Mouse (Mus musculus): ENCODE data around the gene Zfhx2.

Zfhx2 gene

DNA sequence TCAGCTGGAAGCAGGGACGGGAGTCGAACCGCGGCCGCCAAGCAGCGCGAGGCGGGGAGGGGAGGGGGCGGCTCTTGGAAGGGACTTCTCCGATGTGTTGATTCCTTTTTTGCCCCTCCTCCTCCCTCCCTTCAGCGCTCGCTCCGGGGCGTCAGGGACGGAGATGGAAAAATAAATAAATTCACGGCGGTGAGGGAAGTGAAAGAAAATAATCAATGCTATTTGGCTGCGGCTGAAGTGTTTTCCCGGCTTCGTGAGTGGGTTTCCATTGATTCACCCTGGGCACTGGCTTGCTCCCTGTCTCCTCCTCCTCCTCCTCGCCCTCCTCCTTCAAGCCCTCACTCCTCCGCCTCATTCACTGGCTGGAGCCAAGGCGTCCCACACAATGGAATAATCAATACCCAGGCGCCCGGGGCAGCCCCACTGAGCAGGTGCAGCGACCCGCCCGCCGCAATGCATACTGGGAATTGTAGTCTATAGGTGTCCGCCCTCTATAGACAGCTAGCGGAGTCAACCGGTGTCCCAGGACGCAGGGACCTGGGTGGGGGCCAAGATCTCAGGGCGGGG, at the start of gene Zfhx2:
Gene Zfhx2, minus strand, starts transcription at position 314 of the 567 bp plus-strand sequence.
- DNase-seq (ENCODE audit: low read depth, low spot score) = peak; percentile 94

- DNase-seq (ENCODE audit: low read depth, low spot score) = no peak
These were observed 47.2 kb upstream of the Zfhx2 start for GRCm38 (mm10) chr14:55139313-55139712.

DNA sequence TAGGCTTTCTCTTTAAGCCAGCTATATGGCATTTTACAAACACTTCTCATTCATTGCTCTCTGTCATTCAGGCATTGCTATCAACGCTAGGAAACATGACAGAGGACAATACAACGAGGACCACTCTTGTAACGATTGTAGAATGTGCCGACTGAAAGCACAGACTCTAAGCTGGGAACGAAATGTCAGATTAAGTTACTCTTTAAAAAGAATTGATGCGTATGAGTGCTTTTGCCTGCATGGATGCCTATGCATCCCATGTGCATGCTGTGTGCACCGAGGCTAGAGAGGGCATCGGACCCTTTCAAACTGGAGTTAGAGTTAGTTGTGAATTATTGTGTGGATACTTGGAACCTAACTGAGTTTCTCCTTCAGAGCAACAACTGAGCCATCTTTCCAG, 43.6 kb upstream of the Zfhx2 start:
- no peak for DNase-seq (ENCODE audit: low read depth, low spot score)

DNA sequence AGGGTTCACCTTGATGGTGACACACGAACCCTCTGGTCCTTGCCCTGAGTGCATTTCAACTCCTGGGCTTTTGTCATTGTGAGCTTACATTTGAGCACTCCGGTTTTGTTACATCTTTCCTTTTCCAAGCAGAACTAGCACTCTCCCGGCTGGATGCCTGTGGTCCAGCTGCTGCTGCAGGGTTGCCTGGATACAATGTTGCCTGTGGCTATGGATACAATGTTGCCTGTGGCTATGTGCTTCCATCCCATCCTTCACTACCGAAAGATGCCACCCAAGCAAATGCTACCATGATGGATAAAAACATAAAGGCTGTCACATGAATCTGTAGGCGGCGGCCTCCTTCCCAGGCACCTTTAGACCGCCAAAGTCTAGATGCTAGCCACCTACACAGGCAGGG, 34.4 kb upstream of the Zfhx2 start:
- DNase-seq (ENCODE audit: low read depth, low spot score) = no peak

GRCm38 (mm10) chr14:55125711-55126110, 33.6 kb upstream of the Zfhx2 start:
- no peak for DNase-seq (ENCODE audit: low read depth, low spot score)

GRCm38 (mm10) chr14:55122359-55122758, 30.2 kb upstream of the Zfhx2 start:
- no peak for DNase-seq (ENCODE audit: low read depth, low spot score)

DNA sequence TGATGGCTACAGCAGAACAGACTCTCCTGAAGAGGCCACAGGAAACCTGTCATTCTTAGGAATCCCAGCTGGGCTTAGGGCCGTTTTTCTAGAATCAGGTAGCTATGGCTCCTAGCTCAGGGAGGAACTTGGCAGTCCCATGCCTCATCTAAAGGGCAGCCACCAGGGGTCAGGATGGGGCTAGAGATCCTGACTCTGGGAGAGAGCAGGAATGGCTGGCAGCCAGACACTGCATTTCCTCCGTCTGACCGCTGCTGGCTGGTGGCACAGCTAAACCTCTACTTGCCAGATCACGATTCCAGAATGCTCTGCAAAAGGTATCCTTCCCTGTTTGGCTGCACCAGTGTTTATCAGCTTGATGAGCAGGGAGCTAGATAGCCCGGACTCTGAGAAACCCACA, 29.8 kb upstream of the Zfhx2 start:
- peak; percentile 85 for DNase-seq (ENCODE audit: low read depth, low spot score)

GRCm38 (mm10) chr14:55119421-55120134, 27.5 kb upstream of the Zfhx2 start:
- no peak for DNase-seq (ENCODE audit: low read depth, low spot score)

- DNase-seq (ENCODE audit: low read depth, low spot score) = no peak
These were observed 26.7 kb upstream of the Zfhx2 start for GRCm38 (mm10) chr14:55118852-55119251.

- no peak for DNase-seq (ENCODE audit: low read depth, low spot score)
These were observed 24.5 kb upstream of the Zfhx2 start, which contains the start of gene Jph4 for GRCm38 (mm10) chr14:55116425-55117200. Jph4 (minus strand) TSS chr14:55116935.

DNA sequence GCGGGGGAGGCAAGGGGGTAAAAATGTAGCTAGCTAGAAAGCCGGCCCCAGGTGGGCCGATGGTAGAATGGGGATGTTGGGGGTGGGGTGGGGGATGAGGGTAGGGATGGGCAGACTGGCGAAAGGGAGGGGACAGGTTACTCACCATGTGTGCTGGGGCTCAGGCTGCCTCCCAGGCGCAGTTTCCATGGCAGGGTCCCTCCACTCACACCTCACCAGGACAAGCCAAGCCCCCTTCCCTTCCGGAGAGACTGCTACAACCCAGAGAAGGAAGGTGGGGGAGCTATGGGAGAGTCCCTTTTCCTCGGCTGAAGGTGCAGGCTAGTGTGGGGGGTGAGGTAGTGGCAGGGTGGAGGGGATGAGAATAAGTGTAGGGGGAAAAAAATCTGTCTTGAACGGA, 23.7 kb upstream of the Zfhx2 start:
- no peak for DNase-seq (ENCODE audit: low read depth, low spot score)

DNA sequence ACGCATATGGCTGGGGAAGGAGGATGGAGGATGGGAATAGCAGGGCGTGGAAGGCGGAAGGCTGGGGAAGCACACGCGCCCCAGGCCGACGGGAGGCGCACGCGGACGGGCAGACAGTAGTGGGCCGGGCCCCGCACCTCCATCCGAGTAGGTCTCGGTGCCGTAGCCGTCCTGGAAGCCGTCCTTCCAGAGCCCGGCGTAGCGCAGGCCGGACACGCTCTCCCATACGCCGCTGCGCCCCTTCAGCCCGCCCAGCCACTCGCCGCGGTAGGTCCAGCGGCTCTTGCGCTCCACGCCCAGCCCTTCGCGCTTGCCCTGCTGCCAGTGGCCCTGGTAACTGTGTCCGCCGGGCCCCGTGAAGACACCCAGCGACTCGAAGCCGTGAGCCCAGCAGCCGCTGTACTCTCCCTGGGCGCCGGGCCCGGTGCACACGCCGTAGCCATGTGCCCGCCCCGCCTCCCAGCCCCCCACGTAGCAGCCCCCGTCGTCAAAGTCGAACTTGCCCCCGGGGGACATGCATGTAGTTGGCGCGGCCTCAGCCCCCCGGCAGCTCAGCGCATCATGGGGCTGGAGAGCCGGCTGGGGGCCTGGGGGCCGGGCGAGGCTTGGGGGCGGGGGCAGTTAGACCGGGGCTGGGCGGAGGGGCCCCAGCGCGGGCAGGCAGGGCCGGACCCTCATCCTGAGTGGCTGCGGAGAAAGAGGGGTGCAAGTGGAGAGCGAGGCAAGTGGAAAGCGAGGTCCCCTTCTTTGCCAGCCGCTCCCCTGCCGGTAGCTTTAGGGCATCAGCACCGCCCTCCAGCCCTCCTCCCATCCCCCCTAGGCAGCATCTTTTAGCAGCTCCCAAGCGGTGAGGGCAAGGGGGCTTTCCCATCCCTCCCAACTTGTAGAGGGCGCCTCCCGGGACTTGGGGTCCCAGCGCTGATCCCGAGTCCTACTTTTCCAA, 22.9 kb upstream of the Zfhx2 start:
- no peak for DNase-seq (ENCODE audit: low read depth, low spot score)

DNA sequence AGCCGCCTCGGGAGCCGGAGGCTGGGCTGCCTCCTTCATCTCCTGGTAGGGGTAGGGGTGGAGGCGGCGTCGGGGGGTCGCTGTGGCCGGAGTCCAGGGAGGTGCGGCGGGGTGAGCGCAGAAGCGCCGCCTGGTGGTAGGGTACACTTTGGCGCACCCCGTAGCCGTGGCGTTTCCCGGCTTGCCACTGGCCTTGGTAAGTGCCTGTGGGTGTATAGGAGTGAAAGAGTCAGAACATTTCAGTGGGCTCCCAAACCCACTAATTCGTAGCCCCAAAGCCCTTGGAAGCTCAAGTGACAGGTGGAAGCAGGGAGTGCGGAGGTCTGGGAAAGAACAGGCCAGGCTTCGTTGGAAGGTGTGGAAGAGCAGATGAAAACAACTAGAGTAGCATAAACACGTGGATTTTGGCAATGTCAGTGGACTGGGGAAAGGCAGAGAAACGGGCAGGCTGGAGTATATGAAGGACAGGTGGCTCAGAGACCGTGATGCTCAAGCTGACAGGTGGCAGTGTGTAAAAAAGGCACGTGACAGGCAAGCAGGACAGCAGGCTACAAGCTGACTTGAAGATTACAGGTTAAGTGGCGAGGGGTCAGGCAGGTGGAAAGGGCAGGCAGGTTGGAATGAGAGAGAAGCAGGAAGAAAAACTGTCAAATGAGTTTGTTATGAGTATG, 22.0 kb upstream of the Zfhx2 start:
- no peak for DNase-seq (ENCODE audit: low read depth, low spot score)

GRCm38 (mm10) chr14:55113351-55113974, 21.3 kb upstream of the Zfhx2 start:
- DNase-seq (ENCODE audit: low read depth, low spot score) = no peak

DNA sequence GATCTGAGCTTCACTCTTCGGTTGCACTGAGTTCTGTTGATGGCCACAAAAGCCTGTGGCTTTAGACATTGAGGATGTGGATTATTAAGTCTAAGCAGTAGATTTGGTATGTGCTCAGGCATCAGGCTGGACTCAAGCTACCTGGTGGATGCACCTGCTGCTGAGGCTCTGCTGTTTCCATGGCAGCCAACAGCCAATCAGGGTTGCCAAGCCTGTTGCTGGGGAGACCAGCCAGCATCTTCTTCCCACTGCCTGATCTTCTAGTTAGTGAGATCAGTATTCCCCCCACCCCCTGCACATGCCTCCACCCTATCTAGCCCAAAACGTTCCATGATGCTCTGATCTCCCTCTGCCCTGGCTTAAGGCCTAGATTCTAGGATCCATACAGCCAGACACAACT, 19.6 kb upstream of the Zfhx2 start:
- no peak for DNase-seq (ENCODE audit: low read depth, low spot score)

GRCm38 (mm10) chr14:55110076-55110475, 18.0 kb upstream of the Zfhx2 start:
- DNase-seq (ENCODE audit: low read depth, low spot score) = no peak

- DNase-seq (ENCODE audit: low read depth, low spot score) = no peak
These were observed 17.1 kb upstream of the Zfhx2 start for GRCm38 (mm10) chr14:55109048-55109873.

- DNase-seq (ENCODE audit: low read depth, low spot score) = no peak
These were observed 16.2 kb upstream of the Zfhx2 start for GRCm38 (mm10) chr14:55108202-55108870.

DNA sequence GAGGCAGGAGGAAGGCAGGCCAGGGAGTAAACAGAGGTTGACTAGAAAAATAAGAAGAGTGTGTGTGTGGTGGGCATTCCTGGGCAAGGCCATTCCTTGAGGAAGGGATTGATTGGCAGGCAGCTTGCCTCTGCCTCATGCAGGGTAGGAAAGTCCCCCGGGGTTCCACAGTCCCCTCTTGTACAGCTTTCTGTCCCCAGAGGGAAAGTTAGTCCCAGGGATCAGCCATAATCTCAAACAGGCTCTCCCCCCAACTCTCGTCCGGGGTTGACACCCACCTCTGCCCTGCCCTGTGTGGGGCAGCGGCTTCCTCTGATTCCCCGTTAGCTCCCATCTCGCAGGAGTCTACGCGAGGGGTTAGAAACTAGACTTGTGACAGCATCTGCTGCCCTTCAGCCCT, 14.9 kb upstream of the Zfhx2 start:
- no peak for DNase-seq (ENCODE audit: low read depth, low spot score)
